Mouse (Mus musculus) stomach, embryonic 16.5 days (tissue): Measurements from ENCODE around the gene Pla1a. TPM values are rescaled to one million over a fixed set of nuclear protein-coding genes. Genes with fewer than 3 reads are reported as not detected.

Experiments used
- polyA plus RNA-seq: library from polyadenylated mRNA; unstranded; fragments of >200 nt; fragmentation: Nextera tagmentation; extraction: Ambion mirVana; gene quantifications from 2 replicates; pipeline ENCODE4 v1.2.1, GENCODE M21; 2015

Pla1a gene
- polyA plus RNA-seq, 1 experiment from 2014 or later = 2.6 TPM

Other genes with a start within 250 kb of the Pla1a start
- 8.6 and 9.2 TPM in 2 replicates for gene Nr1i2, start 138.3 kb downstream of the Pla1a start, polyA plus RNA-seq
- gene Maats1, start 91.0 kb downstream of the Pla1a start, polyA plus RNA-seq = 0.15 TPM in 1 of 2 replicates, not detected in the other
- gene Cox17, start 86.2 kb downstream of the Pla1a start, polyA plus RNA-seq = 151 and 186 TPM in 2 replicates
- gene Gm21987, start 86.1 kb downstream of the Pla1a start, polyA plus RNA-seq = 0.52 and 0.90 TPM in 2 replicates
- 12.3 and 16.2 TPM in 2 replicates for gene Popdc2, start 70.9 kb downstream of the Pla1a start, polyA plus RNA-seq
- 73.0 and 79.4 TPM in 2 replicates for gene Adprh, start 19.6 kb upstream of the Pla1a start, polyA plus RNA-seq
- gene Cd80, start 22.4 kb upstream of the Pla1a start, polyA plus RNA-seq = 0.66 and 0.86 TPM in 2 replicates
- gene Timmdc1, start 89.5 kb upstream of the Pla1a start, polyA plus RNA-seq = 23.1 and 25.8 TPM in 2 replicates
- 43.3 and 44.4 TPM in 2 replicates for gene Poglut1, start 117.1 kb upstream of the Pla1a start, polyA plus RNA-seq
- 106 and 110 TPM in 2 replicates for gene Tmem39a, start 125.6 kb upstream of the Pla1a start, polyA plus RNA-seq